Mouse (Mus musculus): ENCODE measurements around the gene Skap1. TPM values are rescaled to one million over a fixed set of nuclear protein-coding genes. Genes with fewer than 3 reads are reported as not detected.

Gene Skap1
- polyA plus RNA-seq, 1 experiment, result not detected

DNA sequence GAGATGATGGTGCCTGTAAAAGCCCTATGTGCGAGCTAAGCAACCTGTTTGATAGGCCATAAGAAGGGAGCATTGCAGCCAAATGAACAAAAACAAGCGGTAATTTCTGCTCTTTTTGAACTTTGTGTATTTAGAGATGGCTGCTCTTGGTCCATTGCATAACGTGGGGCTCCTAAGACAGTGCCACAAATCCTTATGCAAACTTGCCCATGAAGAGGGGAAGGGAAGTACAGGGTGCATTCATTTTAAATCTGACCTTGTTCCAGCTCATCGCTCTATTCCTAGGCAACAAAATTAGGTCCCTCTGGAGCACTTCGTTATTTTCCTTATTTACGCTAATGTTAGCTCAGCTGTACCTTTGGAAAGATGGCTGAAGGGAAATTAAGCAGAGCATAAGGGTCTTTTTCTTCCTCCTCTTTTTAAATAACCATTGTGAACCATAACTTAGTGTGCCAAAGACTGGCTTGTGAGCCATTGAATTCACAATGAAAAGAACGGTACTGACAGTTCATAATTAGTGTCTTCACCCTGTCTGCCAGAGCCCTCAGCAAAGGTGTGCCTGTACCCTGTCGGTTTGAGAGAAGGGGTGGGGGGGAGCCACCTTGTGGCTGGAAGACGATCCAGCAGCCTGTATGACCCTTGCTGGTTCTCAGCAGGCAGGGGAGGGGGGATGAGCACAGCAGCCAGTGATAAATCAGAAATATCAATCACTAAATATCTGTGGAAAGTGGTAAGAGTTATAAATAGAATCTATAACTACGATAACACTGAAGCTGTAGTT lies 117.4 kb downstream of the Skap1 start:
- Histone ChIP-seq H3K27me3 (replicated peaks) (peaks cover 39% of the 10 kb centered on the region), H3K36me3 (replicated peaks; ENCODE audit: low read length) (no peaks in the 10 kb centered on the region), H3K4me1 (peaks cover 40% of the 10 kb centered on the region), H3K4me3 (replicated peaks) (no peak overlapping the region), H3K9me3 (no peaks in the 10 kb centered on the region)
- TF ChIP-seq FLI1 (IDR thresholded peaks at IDR 0.05; ENCODE audit: low read length), result no peak
- no peak for TF ChIP-seq GATA1 (IDR thresholded peaks at IDR 0.05; ENCODE audit: borderline replicate concordance, low read length)

DNA sequence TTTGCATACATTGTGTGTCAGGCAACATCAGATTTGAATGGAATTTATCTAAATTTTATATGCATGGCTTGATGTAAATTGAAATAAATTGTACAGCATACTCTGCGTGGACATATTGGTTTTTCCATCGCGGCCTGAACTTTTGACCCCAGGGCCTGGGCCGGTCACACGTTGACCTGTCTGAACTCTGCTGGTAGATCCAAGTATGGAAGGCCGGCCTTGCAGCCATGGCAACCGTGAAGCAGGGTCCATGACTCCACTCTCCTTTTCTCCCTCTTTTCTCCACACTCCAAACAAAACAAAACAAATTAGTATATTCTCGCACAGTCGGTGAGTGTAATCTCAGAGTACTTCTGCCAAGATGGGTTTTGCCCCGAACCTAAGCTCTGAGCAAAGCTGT lies 118.2 kb downstream of the Skap1 start:
- no peak for TF ChIP-seq FLI1 (IDR thresholded peaks at IDR 0.05; ENCODE audit: low read length)
- no peak for TF ChIP-seq GATA1 (IDR thresholded peaks at IDR 0.05; ENCODE audit: borderline replicate concordance, low read length)

DNA sequence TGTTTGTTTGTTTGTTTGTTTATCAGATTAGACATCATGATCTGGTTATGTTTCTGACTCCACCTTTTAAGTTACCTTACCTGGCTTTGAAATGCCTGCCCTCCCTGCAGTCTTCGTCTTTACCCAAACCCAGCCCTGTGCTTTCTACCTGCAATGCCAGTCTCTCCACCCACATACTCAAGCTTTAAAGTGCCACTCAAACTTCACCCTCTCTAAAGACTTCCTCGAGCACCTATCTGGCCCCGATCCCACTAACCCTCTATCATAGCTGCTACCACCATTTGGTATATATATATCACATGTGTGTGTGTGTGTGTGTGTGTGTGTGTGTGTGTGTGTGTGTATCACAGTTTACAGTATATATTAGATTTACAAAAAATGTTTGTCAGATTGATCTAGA lies 125.4 kb downstream of the Skap1 start:
- Histone ChIP-seq H3K4me1 (peaks cover 24% of the 10 kb centered on the region), H3K9me3 (no peaks in the 10 kb centered on the region), H3K4me3 (replicated peaks) (no peak overlapping the region), H3K27me3 (replicated peaks) (peaks cover 20% of the 10 kb centered on the region), H3K36me3 (replicated peaks; ENCODE audit: low read length) (no peaks in the 10 kb centered on the region)
- TF ChIP-seq FLI1 (IDR thresholded peaks at IDR 0.05; ENCODE audit: low read length) (no peak), GATA1 (IDR thresholded peaks at IDR 0.05; ENCODE audit: borderline replicate concordance, low read length) (no peak)

More for the DNA sequence above, 118.2 kb downstream of the Skap1 start:
- Histone ChIP-seq H3K4me3 (replicated peaks) (no peak overlapping the region), H3K27me3 (replicated peaks) (peaks cover 35% of the 10 kb centered on the region), H3K4me1 (peaks cover 45% of the 10 kb centered on the region), H3K9me3 (no peaks in the 10 kb centered on the region), H3K36me3 (replicated peaks; ENCODE audit: low read length) (no peaks in the 10 kb centered on the region)

DNA sequence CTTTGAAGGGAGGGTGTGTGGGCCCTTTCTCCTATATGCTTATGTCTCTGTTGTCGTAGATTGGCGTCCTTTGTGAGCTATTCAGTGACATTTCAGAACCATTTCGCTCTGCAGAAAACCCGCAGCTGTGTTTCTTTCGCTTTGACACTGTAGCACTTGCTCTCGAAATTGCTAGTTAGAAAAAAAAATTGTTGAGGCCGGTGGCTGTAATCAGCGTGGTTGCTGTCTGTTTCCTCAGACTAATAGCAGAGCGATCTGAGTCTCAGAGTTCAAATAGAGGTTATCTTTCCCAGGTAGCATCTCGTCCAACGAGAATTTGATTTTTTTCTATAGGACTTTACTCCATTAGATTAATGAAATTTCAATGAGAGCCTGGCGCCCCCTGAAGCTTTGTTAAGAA lies 131.5 kb downstream of the Skap1 start:
- Histone ChIP-seq H3K27me3 (replicated peaks) (peaks cover 21% of the 10 kb centered on the region), H3K4me3 (replicated peaks) (no peak overlapping the region), H3K9me3 (no peaks in the 10 kb centered on the region), H3K36me3 (replicated peaks; ENCODE audit: low read length) (no peaks in the 10 kb centered on the region), H3K4me1 (no peaks in the 10 kb centered on the region)
- no peak for TF ChIP-seq GATA1 (IDR thresholded peaks at IDR 0.05; ENCODE audit: borderline replicate concordance, low read length)
- no peak for TF ChIP-seq FLI1 (IDR thresholded peaks at IDR 0.05; ENCODE audit: low read length)

DNA sequence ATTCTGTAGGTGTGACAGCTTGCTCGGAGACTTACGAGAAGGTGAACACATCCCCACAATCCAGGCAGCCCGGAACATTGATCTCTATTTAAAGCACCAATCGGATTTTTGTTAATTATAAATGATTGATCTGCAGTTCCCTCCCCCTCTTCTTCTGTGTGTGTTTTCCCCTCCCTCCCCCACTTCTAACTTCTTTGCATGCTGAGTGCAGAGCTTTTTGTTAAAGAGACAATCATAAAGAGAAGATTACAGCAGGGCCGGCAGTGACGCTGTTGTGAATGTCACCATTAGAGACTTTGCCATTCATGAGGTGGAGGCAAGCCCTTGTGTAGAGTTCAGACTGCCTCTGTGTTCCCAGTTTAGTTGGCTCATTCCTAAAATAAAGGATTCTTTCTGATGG lies 131.9 kb downstream of the Skap1 start:
- no peaks in the 10 kb centered on the region for H3K4me1 ChIP-seq
- H3K4me3 ChIP-seq (replicated peaks), result no peak overlapping the region

DNA sequence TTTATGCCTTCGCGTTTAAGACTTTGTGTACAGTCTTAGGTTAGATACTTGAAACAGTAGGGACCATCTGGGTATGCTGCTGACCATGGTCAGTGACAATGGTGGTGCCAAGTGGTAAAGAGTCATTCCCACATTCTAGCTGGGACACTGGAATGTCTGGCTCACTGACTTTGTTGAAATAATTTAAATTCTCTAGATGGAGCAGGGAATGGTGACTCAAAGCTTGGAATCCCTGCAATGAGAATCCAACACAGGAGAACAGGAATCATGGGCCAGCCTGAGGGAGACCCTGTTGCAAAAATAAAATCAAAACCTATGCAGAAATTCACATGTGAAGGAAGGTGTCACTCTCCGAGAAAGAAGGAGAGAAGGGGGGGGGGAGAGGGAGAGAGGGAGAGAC lies 138.4 kb downstream of the Skap1 start:
- Histone ChIP-seq H3K27me3 (replicated peaks) (peaks cover 37% of the 10 kb centered on the region), H3K36me3 (replicated peaks; ENCODE audit: low read length) (no peaks in the 10 kb centered on the region), H3K4me3 (replicated peaks) (no peak overlapping the region), H3K9me3 (no peaks in the 10 kb centered on the region), H3K4me1 (peaks cover 6% of the 10 kb centered on the region; the same call in 1 of the 2 replicates)
- TF ChIP-seq FLI1 (IDR thresholded peaks at IDR 0.05; ENCODE audit: low read length) (no peak), GATA1 (IDR thresholded peaks at IDR 0.05; ENCODE audit: borderline replicate concordance, low read length) (no peak)

More for the DNA sequence above, 131.9 kb downstream of the Skap1 start:
- Histone ChIP-seq H3K9me3 (no peaks in the 10 kb centered on the region), H3K27me3 (replicated peaks) (peaks cover 21% of the 10 kb centered on the region), H3K36me3 (replicated peaks; ENCODE audit: low read length) (no peaks in the 10 kb centered on the region)
- TF ChIP-seq FLI1 (IDR thresholded peaks at IDR 0.05; ENCODE audit: low read length), result no peak
- no peak for TF ChIP-seq GATA1 (IDR thresholded peaks at IDR 0.05; ENCODE audit: borderline replicate concordance, low read length)

DNA sequence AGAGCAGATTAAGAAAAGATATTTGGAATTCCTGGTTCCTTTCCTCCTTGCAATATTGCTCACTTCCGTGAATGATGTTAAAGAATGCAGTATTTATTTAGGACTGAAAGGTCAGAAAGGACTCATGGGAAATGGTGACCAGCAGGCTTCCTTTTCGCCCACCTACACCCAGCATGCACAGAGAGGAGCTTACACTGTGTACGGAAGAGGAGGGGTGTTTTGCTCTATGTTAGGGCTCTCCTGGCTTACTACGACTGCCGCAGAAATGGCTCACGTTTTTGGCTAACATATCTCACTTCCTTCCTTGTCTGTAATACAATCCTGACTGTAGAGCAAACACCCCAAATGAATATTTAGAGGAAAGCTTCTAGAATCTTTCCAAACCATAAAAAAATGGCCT lies 139.9 kb downstream of the Skap1 start:
- peaks cover 42% of the 10 kb centered on the region for H3K27me3 ChIP-seq (replicated peaks)
- no peak overlapping the region for H3K4me3 ChIP-seq (replicated peaks)
- H3K9me3 ChIP-seq, result no peaks in the 10 kb centered on the region
- no peaks in the 10 kb centered on the region for H3K36me3 ChIP-seq (replicated peaks; ENCODE audit: low read length)
- peaks cover 10% of the 10 kb centered on the region; the same call in 1 of the 2 replicates for H3K4me1 ChIP-seq
- no peak for TF ChIP-seq GATA1 (IDR thresholded peaks at IDR 0.05; ENCODE audit: borderline replicate concordance, low read length)
- no peak for TF ChIP-seq FLI1 (IDR thresholded peaks at IDR 0.05; ENCODE audit: low read length)

DNA sequence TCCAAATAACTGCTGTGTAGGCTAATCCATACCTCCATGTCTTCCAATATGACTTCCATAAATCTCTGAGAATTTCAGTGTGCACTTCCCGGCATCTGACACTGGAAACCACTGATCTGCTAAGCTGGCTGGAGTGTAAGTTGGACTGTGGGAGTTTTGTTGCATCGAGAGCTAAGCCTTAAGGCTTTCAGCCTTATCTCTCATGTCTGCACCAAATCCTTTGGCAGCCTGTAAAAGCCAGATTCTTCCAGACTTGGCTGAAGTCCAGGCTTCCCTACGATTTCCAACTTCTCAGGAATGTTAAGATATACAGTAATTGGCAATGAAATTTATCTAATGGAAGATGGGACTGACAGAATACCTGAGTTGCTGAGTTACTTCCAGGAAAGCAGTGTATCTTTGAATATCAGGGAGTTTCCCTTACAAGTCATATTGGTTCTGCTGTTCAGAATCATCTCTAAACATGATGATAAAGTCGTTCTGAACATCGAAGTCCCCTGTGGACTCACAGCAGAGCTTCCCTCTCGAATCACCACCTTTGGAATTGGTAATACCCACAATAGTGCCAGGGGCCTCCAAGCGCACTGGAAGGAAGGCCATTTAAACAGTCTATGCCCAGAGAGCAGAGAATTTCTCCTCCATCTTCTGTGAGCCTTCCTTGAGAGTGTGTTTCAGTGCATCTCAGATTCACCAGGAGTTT lies 140.5 kb downstream of the Skap1 start:
- no peaks in the 10 kb centered on the region for H3K36me3 ChIP-seq (replicated peaks; ENCODE audit: low read length)
- peaks cover 46% of the 10 kb centered on the region for H3K27me3 ChIP-seq (replicated peaks)
- TF ChIP-seq GATA1 (IDR thresholded peaks at IDR 0.05; ENCODE audit: borderline replicate concordance, low read length) (no peak), FLI1 (IDR thresholded peaks at IDR 0.05; ENCODE audit: low read length) (no peak)
- no peak overlapping the region for H3K4me3 ChIP-seq (replicated peaks)
- peaks cover 4% of the 10 kb centered on the region for H3K9me3 ChIP-seq
- peaks cover 10% of the 10 kb centered on the region; the same call in 1 of the 2 replicates for H3K4me1 ChIP-seq

DNA sequence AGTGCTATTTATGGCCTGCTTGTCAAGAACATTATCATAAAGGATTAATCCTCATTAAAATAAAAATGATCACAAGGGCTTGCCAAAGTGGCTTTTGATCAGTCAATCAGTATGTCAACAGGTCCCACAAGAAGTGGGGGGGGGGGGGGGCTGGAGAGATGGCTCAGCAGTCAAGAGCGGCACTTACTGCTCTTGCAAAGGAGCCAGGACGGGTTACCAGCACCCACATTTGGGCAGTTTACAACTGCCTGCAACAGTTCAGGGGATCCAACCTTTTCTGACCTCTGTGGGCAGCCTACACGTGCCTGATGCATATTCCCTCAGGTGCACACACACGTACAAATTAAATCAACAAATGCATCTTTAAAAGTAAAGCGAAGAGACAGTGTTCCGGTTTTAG lies 141.1 kb downstream of the Skap1 start:
- H3K27me3 ChIP-seq (replicated peaks), result peaks cover 48% of the 10 kb centered on the region
- H3K4me1 ChIP-seq, result peaks cover 10% of the 10 kb centered on the region; the same call in 1 of the 2 replicates
- peaks cover 7% of the 10 kb centered on the region for H3K9me3 ChIP-seq
- H3K4me3 ChIP-seq (replicated peaks), result no peak overlapping the region
- no peaks in the 10 kb centered on the region for H3K36me3 ChIP-seq (replicated peaks; ENCODE audit: low read length)
- TF ChIP-seq FLI1 (IDR thresholded peaks at IDR 0.05; ENCODE audit: low read length) (no peak), GATA1 (IDR thresholded peaks at IDR 0.05; ENCODE audit: borderline replicate concordance, low read length) (no peak)

DNA sequence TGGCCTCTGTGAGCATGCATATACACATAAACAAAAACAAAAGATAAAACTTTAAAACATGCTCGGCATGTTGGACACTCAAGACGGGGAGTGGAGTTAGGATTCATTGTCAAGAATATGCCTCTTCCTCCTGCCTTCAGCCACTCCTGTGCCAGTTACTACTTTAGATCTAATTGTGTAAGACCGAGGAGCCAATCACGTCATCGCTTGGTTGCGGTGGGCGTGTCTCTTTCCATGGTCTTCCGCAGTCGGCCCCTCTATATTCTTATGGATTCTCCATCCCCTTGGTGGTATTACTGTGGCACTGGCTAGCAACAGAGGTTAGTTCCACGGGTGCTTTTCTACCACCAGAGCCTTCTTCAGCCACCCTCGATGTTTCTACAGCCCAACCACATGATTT lies 148.2 kb downstream of the Skap1 start:
- no peak for TF ChIP-seq GATA1 (IDR thresholded peaks at IDR 0.05; ENCODE audit: borderline replicate concordance, low read length)
- no peak for TF ChIP-seq FLI1 (IDR thresholded peaks at IDR 0.05; ENCODE audit: low read length)

More for the DNA sequence above, 148.2 kb downstream of the Skap1 start:
- no peaks in the 10 kb centered on the region for H3K36me3 ChIP-seq (replicated peaks; ENCODE audit: low read length)
- H3K9me3 ChIP-seq, result peaks cover 7% of the 10 kb centered on the region
- peaks cover 4% of the 10 kb centered on the region; the same call in 1 of the 2 replicates for H3K4me1 ChIP-seq
- peaks cover 48% of the 10 kb centered on the region for H3K27me3 ChIP-seq (replicated peaks)
- H3K4me3 ChIP-seq (replicated peaks), result no peak overlapping the region

Measured in megakaryocyte, embryonic 14.5 days (primary cell).